Mouse (Mus musculus): Measurements from ENCODE around the gene Nabp2.

DNA sequence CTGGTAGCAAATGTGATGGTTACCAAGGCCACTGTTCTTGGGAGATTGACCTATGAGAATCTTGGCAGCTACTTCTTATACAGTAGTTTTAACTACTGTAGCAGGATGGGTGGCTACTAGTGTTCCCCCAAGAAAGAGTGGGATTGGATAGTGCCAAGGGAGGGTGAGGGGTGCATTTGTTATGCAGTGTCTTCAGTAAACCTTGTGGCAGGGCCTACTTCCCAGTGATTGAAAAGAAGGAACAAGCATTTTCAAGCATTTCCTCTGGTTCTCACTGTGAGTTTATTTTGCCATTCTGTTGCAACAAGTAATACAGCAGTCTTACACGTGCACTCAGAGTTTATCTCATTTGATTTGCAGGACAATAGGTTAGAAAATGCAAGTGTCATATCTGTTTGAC, 1.3 kb upstream of the Nabp2 start:
- TF ChIP-seq CTCF (IDR thresholded peaks at IDR 0.05; ENCODE audit: extremely low read depth, insufficient read length, insufficient replicate concordance, low read depth, low read length) (no peak), POLR2A (IDR thresholded peaks at IDR 0.05; ENCODE audit: low read depth, low read length) (no peak)
